Mouse (Mus musculus) heart, postnatal 10 days (tissue): Measurements from ENCODE around the gene Kazald1. TPM values are rescaled to one million over a fixed set of nuclear protein-coding genes. Genes with fewer than 3 reads are reported as not detected.

ENCODE experiments used
- total RNA-seq, 2 experiments: library from RNA; stranded (reverse); gene quantifications; 2 replicates each; pipeline ENCODE4 v1.2.3; 2021

The Kazald1 gene
- total RNA-seq, 2 experiments from 2014 or later, result 7.4 to 9.1 TPM

Other genes with a start within 250 kb of the Kazald1 start
- gene Slf2, start 144.1 kb upstream of the Kazald1 start, total RNA-seq, result 10 to 100 TPM; 27.5 to 37.0 TPM
- gene Sema4g, start 86.1 kb upstream of the Kazald1 start, total RNA-seq, result 1 to 10 TPM; 1.1 TPM
- gene Twnk, start 69.6 kb upstream of the Kazald1 start, total RNA-seq, result 10 to 100 TPM; 16.6 to 19.1 TPM
- 10 to 100 TPM; 49.1 to 51.6 TPM for gene Mrpl43, start 68.8 kb upstream of the Kazald1 start, total RNA-seq
- gene Lzts2, start 60.8 kb upstream of the Kazald1 start, total RNA-seq, result 10 to 100 TPM; 60.9 to 77.8 TPM
- gene Pdzd7, start 29.5 kb upstream of the Kazald1 start, total RNA-seq, result under 1 TPM in 1 of 2 experiments, not detected in 1; 0.22 TPM
- gene Sfxn3, start 27.7 kb upstream of the Kazald1 start, total RNA-seq, result 10 to 100 TPM; 21.8 to 23.9 TPM
- under 1 TPM; 0.27 to 0.48 TPM for gene Tlx1, start 75.4 kb downstream of the Kazald1 start, total RNA-seq
- not detected for gene Lbx1, start 160.6 kb downstream of the Kazald1 start, total RNA-seq